In the genomic region with DNA sequence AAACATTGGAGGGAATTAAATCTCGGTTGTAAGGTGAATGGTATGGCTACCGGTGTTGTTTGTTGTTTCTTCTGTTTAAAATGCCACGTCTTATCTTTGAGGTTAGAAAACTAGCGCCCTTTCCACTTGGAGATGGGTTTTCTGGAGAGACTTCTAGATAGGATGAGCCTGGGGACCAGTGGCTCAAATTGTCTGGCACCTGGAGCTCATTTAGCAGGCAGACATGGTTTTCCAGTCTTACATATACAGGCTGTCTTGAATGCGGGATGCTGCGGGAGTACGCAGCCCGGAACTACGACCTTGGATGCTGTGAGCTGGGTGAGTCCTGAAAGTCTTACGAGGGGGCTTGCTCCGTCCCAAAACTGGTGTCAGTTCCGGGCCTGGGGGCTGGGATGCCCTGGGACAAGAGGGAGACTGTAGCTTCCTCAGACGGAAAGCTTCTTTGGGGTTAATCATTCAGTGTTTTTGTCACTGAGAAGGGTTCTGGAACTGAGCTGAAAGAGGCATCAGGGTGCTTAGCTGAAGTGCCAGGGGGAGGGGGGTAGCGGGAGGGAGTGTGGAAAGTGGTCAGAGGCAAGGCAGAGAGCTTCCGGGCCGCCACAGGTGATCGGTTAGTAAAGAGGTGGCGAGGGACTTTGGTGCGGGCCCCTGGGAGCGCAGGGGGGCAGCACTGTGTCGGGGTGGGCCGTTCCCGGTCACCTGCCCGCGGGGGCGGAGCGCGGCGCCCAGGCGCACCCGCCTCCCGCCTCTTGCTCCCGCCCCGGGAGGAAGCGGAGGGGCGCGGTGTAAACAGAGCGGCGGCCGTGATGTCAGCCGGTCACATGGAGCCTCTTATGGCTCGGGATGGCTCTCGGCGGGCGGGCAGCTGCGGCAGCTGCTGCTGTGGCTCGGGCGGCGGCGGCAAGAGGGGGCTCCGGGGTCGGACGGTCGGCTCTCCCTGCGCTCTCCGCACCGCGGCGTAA, we compare ENCODE assay signal across 8 mouse cellular contexts.
DNase-seq lines count a peak whose midpoint lies in the region; ATAC-seq and TF ChIP-seq lines count a peak whose summit lies in the region.

No protein-coding gene starts in this region.

- DNase-seq in adrenal gland, adult 18-20 months (ENCODE audit: low spot score in 2 of 2) = peak; percentile 86 to 91
- DNase-seq in embryo, embryonic 11 days = peak; percentile 92
- DNase-seq in left cerebral cortex, postnatal 4 days = peak; percentile 72
- DNase-seq in midbrain, embryonic 10.5 days (ENCODE audit: low spot score) = peak; percentile 81
- peak; percentile 74 to 86 for DNase-seq in right cerebral cortex, postnatal 36 days (ENCODE audit: low spot score in 2 of 2)
- peak; percentile 80 to 89 for DNase-seq in urinary bladder, postnatal 36 days (ENCODE audit: low spot score in 2 of 2)

- H3K4me2 ChIP-seq in intestine, postnatal 0 days (replicated peaks; ENCODE audit: low read depth) = peak overlapping the region; percentile 99

- peak; percentile 32; the same call in 1 of the 2 replicates for TF ChIP-seq CTCF in intestine, postnatal 0 days (IDR thresholded peaks at IDR 0.05; ENCODE audit: low read depth)

- no peak overlapping the region for H3K27ac ChIP-seq in intestine, postnatal 0 days (ENCODE audit: low read depth, low read length)
- H3K27ac ChIP-seq in midbrain, embryonic 10.5 days (replicated peaks) = peak overlapping the region; percentile 85

- 1% methylated on average over 54 of the region's 59 CpGs for WGBS in intestine, postnatal 0 days
- 2% methylated on average over 57 of the region's 59 CpGs for WGBS in midbrain, embryonic 10.5 days

- no peaks in the 10 kb centered on the region for H3K9me3 ChIP-seq in intestine, postnatal 0 days (ENCODE audit: control insufficient read depth)
- no peaks in the 10 kb centered on the region for H3K9me3 ChIP-seq in midbrain, embryonic 10.5 days (replicated peaks)

- no peaks in the 10 kb centered on the region for H3K36me3 ChIP-seq in intestine, postnatal 0 days (ENCODE audit: control insufficient read depth, insufficient read depth)
- no peaks in the 10 kb centered on the region for H3K36me3 ChIP-seq in midbrain, embryonic 10.5 days

- H3K9ac ChIP-seq in intestine, postnatal 0 days (ENCODE audit: low read depth, low read length) = peak overlapping the region; percentile 61

- peaks cover 32% of the 10 kb centered on the region for H3K27me3 ChIP-seq in intestine, postnatal 0 days (replicated peaks; ENCODE audit: control insufficient read depth, insufficient read depth, low read length)
- H3K27me3 ChIP-seq in midbrain, embryonic 10.5 days (ENCODE audit: low read depth, poor library complexity, severe bottlenecking) = peaks cover 58% of the 10 kb centered on the region

- intact Hi-C loops in left cerebral cortex, postnatal 4 days (cut with DNase I) = loop anchor here (10.0 kb wide), 1 partner anchor 465 kb away; no protein-coding TSS in a partner anchor

- peak overlapping the region; percentile 77 for H3K4me3 ChIP-seq in intestine, postnatal 0 days (ENCODE audit: low read depth, low read length)
- peak overlapping the region; percentile 80 for H3K4me3 ChIP-seq in midbrain, embryonic 10.5 days

- peak; percentile 89 for ATAC-seq in granulocyte monocyte progenitor cell, adult 5-6 weeks (replicated peaks; ENCODE audit: poor library complexity, severe bottlenecking)
- peak; percentile 87 for ATAC-seq in intestine, postnatal 0 days

- no peaks in the 10 kb centered on the region for H3K4me1 ChIP-seq in intestine, postnatal 0 days (replicated peaks; ENCODE audit: control insufficient read depth, insufficient read depth, low read length)
- H3K4me1 ChIP-seq in midbrain, embryonic 10.5 days = peaks cover 37% of the 10 kb centered on the region
